Mouse (Mus musculus) midbrain, embryonic 14.5 days (tissue): ENCODE measurements around the gene Parp8. TPM values are rescaled to one million over a fixed set of nuclear protein-coding genes. Genes with fewer than 3 reads are reported as not detected.

Source experiments
- ATAC-seq: fragments of 200-750 bp; cut with Nextera tagmentation; 2 replicates; pipeline ENCODE4 v1.8.0; 2017; ENCODE audit warnings: moderate number of reproducible peaks, moderate library complexity; ENCODE audit not compliant: low FRiP score, low TSS enrichment
- DNase-seq: peaks from one replicate; pipeline ENCODE4 v3.0.0-alpha.2; 2015
- H3K27ac ChIP-seq: fragments of 300-500 bp; sonication (generic); replicated peaks from 2 replicates; pipeline ENCODE4 v1.5.1; 2014; ENCODE audit warnings: mild to moderate bottlenecking, low read depth, low read length, moderate library complexity
- H3K27me3 ChIP-seq: fragments of 300-500 bp; sonication (generic); 2 replicates; pipeline ENCODE4 v1.6.1; 2014; ENCODE audit warnings: low read length, control low read depth, mixed read lengths; ENCODE audit not compliant: control insufficient read depth, insufficient read depth
- H3K36me3 ChIP-seq: fragments of 300-500 bp; sonication (generic); 2 replicates; pipeline ENCODE4 v1.6.1; 2014; ENCODE audit warnings: low read length, control low read depth; ENCODE audit not compliant: control insufficient read depth, insufficient read depth
- H3K4me1 ChIP-seq: fragments of 300-500 bp; sonication (generic); 2 replicates; pipeline ENCODE4 v1.6.1; 2014; ENCODE audit warnings: mild to moderate bottlenecking, antibody characterized with exemption, low read length, control low read depth; ENCODE audit not compliant: control insufficient read depth, insufficient read depth
- H3K4me2 ChIP-seq: fragments of 300-500 bp; sonication (generic); 2 replicates; pipeline ENCODE4 v1.6.1; 2014; ENCODE audit warnings: mild to moderate bottlenecking, low read length, moderate library complexity
- H3K4me3 ChIP-seq: fragments of 300-500 bp; sonication (generic); replicated peaks from 2 replicates; pipeline ENCODE4 v1.5.1; 2014; ENCODE audit warnings: low read depth, low read length
- H3K9ac ChIP-seq: fragments of 300-500 bp; sonication (generic); replicated peaks from 2 replicates; pipeline ENCODE4 v1.6.1; 2014; ENCODE audit warnings: mild to moderate bottlenecking, low read length, moderate library complexity
- H3K9me3 ChIP-seq: fragments of 300-500 bp; sonication (generic); 2 replicates; pipeline ENCODE4 v1.6.1; 2016; ENCODE audit warnings: low read length, control low read depth, mixed read lengths; ENCODE audit not compliant: control insufficient read depth
- WGBS: fragments of 180-500 bp; shearing (Covaris S2); extraction: QIAGEN DNeasy Blood & Tissue Kit; methylation state at CpG from one replicate; pipeline ENCODE4 v1.1.7; 2014; 5-methylcytosine and 5-hydroxymethylcytosine counted together
- polyA plus RNA-seq: library from polyadenylated mRNA; unstranded; fragments of >200 nt; fragmentation: Nextera tagmentation; extraction: Ambion mirVana; gene quantifications from 2 replicates; pipeline ENCODE4 v1.2.1, GENCODE M21; 2014

Gene Parp8
- polyA plus RNA-seq, 1 experiment from 2014 or later = 36.9 TPM

GRCm38 (mm10) chr13:116986658-116987057 lies 38.7 kb downstream of the Parp8 start:
- Histone ChIP-seq H3K9ac (no peak overlapping the region), H3K9me3 (no peaks in the 10 kb centered on the region), H3K4me2 (no peak overlapping the region), H3K27ac (no peak overlapping the region), H3K36me3 (no peaks in the 10 kb centered on the region), H3K27me3 (no peaks in the 10 kb centered on the region), H3K4me3 (no peak overlapping the region), H3K4me1 (no peaks in the 10 kb centered on the region)
- WGBS = 89% methylated on average over 7 of the region's 7 CpGs
- DNase-seq (no peak), ATAC-seq (no peak)

- ATAC-seq (no peak), DNase-seq (no peak)
These were observed 51.1 kb downstream of the Parp8 start for GRCm38 (mm10) chr13:116974081-116974860.

GRCm38 (mm10) chr13:116973491-116973890 lies 51.8 kb downstream of the Parp8 start:
- Histone ChIP-seq H3K36me3 (no peaks in the 10 kb centered on the region), H3K4me1 (no peaks in the 10 kb centered on the region), H3K27me3 (no peaks in the 10 kb centered on the region), H3K4me3 (no peak overlapping the region), H3K4me2 (no peak overlapping the region), H3K9me3 (no peaks in the 10 kb centered on the region), H3K27ac (no peak overlapping the region), H3K9ac (no peak overlapping the region)
- DNase-seq (no peak), ATAC-seq (no peak)
- WGBS = 78% methylated on average over 7 of the region's 7 CpGs

More at GRCm38 (mm10) chr13:116974081-116974860, 51.1 kb downstream of the Parp8 start:
- Histone ChIP-seq H3K9me3 (no peaks in the 10 kb centered on the region), H3K4me3 (no peak overlapping the region), H3K4me1 (no peaks in the 10 kb centered on the region), H3K4me2 (no peak overlapping the region), H3K36me3 (no peaks in the 10 kb centered on the region), H3K27ac (no peak overlapping the region), H3K9ac (no peak overlapping the region), H3K27me3 (no peaks in the 10 kb centered on the region)
- 83% methylated on average over 7 of the region's 7 CpGs for WGBS

GRCm38 (mm10) chr13:116972036-116972611 lies 53.2 kb downstream of the Parp8 start:
- ATAC-seq = no peak
- Histone ChIP-seq H3K4me1 (no peaks in the 10 kb centered on the region), H3K4me2 (no peak overlapping the region), H3K4me3 (no peak overlapping the region), H3K27me3 (no peaks in the 10 kb centered on the region), H3K9me3 (no peaks in the 10 kb centered on the region), H3K36me3 (no peaks in the 10 kb centered on the region), H3K27ac (no peak overlapping the region), H3K9ac (no peak overlapping the region)
- DNase-seq = no peak
- WGBS = 89% methylated on average over 7 of the region's 7 CpGs

GRCm38 (mm10) chr13:116970706-116971428 lies 54.5 kb downstream of the Parp8 start:
- no peak for DNase-seq
- no peak for ATAC-seq
- no peak overlapping the region for H3K4me3 ChIP-seq
- no peaks in the 10 kb centered on the region for H3K36me3 ChIP-seq
- no peak overlapping the region for H3K27ac ChIP-seq
- WGBS = 77% methylated on average over 11 of the region's 11 CpGs
- no peaks in the 10 kb centered on the region for H3K4me1 ChIP-seq
- H3K9ac ChIP-seq = no peak overlapping the region
- no peak overlapping the region for H3K4me2 ChIP-seq
- H3K27me3 ChIP-seq = no peaks in the 10 kb centered on the region
- no peaks in the 10 kb centered on the region for H3K9me3 ChIP-seq

GRCm38 (mm10) chr13:116969650-116970049 lies 55.7 kb downstream of the Parp8 start:
- Histone ChIP-seq H3K4me3 (no peak overlapping the region), H3K4me2 (no peak overlapping the region), H3K4me1 (no peaks in the 10 kb centered on the region), H3K9me3 (no peaks in the 10 kb centered on the region), H3K27me3 (no peaks in the 10 kb centered on the region), H3K36me3 (no peaks in the 10 kb centered on the region), H3K9ac (no peak overlapping the region), H3K27ac (no peak overlapping the region)
- ATAC-seq (no peak), DNase-seq (no peak)
- 98% methylated on average over 1 of the region's 1 CpGs for whole genome bisulfite sequencing

- Histone ChIP-seq H3K36me3 (no peaks in the 10 kb centered on the region), H3K4me1 (no peaks in the 10 kb centered on the region), H3K9ac (no peak overlapping the region), H3K9me3 (no peaks in the 10 kb centered on the region), H3K27ac (no peak overlapping the region), H3K27me3 (no peaks in the 10 kb centered on the region), H3K4me3 (no peak overlapping the region), H3K4me2 (no peak overlapping the region)
- no peak for ATAC-seq
- 90% methylated on average over 4 of the region's 4 CpGs for WGBS
- DNase-seq = no peak
These were observed 56.4 kb downstream of the Parp8 start for GRCm38 (mm10) chr13:116968906-116969305.

- Histone ChIP-seq H3K36me3 (no peaks in the 10 kb centered on the region), H3K9me3 (no peaks in the 10 kb centered on the region), H3K4me1 (no peaks in the 10 kb centered on the region), H3K27ac (no peak overlapping the region), H3K9ac (no peak overlapping the region), H3K4me3 (no peak overlapping the region), H3K4me2 (no peak overlapping the region), H3K27me3 (no peaks in the 10 kb centered on the region)
- DNase-seq (no peak), ATAC-seq (no peak)
- WGBS = 95% methylated on average over 3 of the region's 3 CpGs
These were observed 57.9 kb downstream of the Parp8 start for GRCm38 (mm10) chr13:116967459-116967858.
